Mouse (Mus musculus) liver, embryonic 14.5 days (tissue): ENCODE measurements around the gene Prkcb. TPM values are rescaled to one million over a fixed set of nuclear protein-coding genes. Genes with fewer than 3 reads are reported as not detected.

ENCODE experiments used
- ATAC-seq: fragments of 200-750 bp; cut with Nextera tagmentation; 2 replicates; pipeline ENCODE4 v1.8.0; 2017; ENCODE audit warnings: moderate number of reproducible peaks, mild to moderate bottlenecking, moderate library complexity; ENCODE audit not compliant: insufficient read depth
- DNase-seq, 3 experiments: peaks; one replicate each; pipeline ENCODE4 v3.0.0-alpha.2; 2012 to 2013; ENCODE audit warnings: low read depth in 3 of 3, low spot score in 3 of 3
- H3K27ac ChIP-seq: fragments of 300-500 bp; sonication (generic); 2 replicates; pipeline ENCODE4 v1.5.1; 2014; ENCODE audit warnings: moderate library complexity, mild to moderate bottlenecking, control low read depth, inconsistent platforms
- H3K27me3 ChIP-seq: fragments of 300-500 bp; sonication (generic); 2 replicates; pipeline ENCODE4 v1.6.1; 2014; ENCODE audit warnings: mild to moderate bottlenecking, low read length, moderate library complexity; ENCODE audit not compliant: control insufficient read depth, insufficient read depth
- H3K36me3 ChIP-seq: fragments of 300-500 bp; sonication (generic); replicated peaks from 2 replicates; pipeline ENCODE4 v1.6.1; 2014; ENCODE audit warnings: low read depth; ENCODE audit not compliant: control insufficient read depth, insufficient read depth
- H3K4me1 ChIP-seq, 2 experiments: fragments of 200-500 bp in 1 of 2; fragments of 300-500 bp in 1 of 2; sonication (generic) in 1 of 2; replicated peaks; 2 replicates each; pipeline ENCODE4 v1.6.1; 2012 to 2014; ENCODE audit warnings: antibody characterized with exemption in 1 of 2, inconsistent platforms in 1 of 2, low read length in 1 of 2; ENCODE audit not compliant: control insufficient read depth in 2 of 2, insufficient read depth in 2 of 2
- H3K4me2 ChIP-seq: fragments of 300-500 bp; sonication (generic); 2 replicates; pipeline ENCODE4 v1.6.1; 2014; ENCODE audit warnings: low read depth, mild to moderate bottlenecking, control low read depth, moderate library complexity
- H3K4me3 ChIP-seq, 2 experiments: fragments of 200-500 bp in 1 of 2; fragments of 300-500 bp in 1 of 2; sonication (generic) in 1 of 2; 2 replicates each; pipeline ENCODE4 v1.5.1; 2012 to 2014; ENCODE audit warnings: low read depth in 2 of 2, low read length in 2 of 2, mild to moderate bottlenecking in 2 of 2, control low read depth in 1 of 2, inconsistent platforms in 1 of 2, moderate library complexity in 1 of 2; ENCODE audit not compliant: insufficient read depth in 1 of 2
- H3K9ac ChIP-seq: fragments of 300-500 bp; sonication (generic); replicated peaks from 2 replicates; pipeline ENCODE4 v1.6.1; 2014; ENCODE audit warnings: mild to moderate bottlenecking, control low read depth, moderate library complexity
- H3K9me3 ChIP-seq: fragments of 300-500 bp; sonication (generic); 2 replicates; pipeline ENCODE4 v1.6.1; 2016; ENCODE audit warnings: low read length, mixed read lengths; ENCODE audit not compliant: control insufficient read depth
- CTCF ChIP-seq: IDR thresholded peaks from 2 replicates; pipeline ENCODE4 v1.5.1; 2016; ENCODE audit warnings: antibody characterized with exemption, low read depth, control low read depth
- EP300 ChIP-seq: IDR thresholded peaks from 2 replicates; pipeline ENCODE4 v1.6.1; 2016; ENCODE audit warnings: antibody characterized with exemption, low read depth
- WGBS: fragments of 180-500 bp; shearing (Covaris S2); extraction: QIAGEN DNeasy Blood & Tissue Kit; methylation state at CpG from one replicate; pipeline ENCODE4 v1.1.7; 2014; ENCODE audit not compliant: insufficient replicate concordance; 5-methylcytosine and 5-hydroxymethylcytosine counted together
- polyA plus RNA-seq, 2 experiments: library from polyadenylated mRNA; depleted of rRNA in 1 of 2; stranded (reverse) in 1 of 2; unstranded in 1 of 2; fragments of >200 nt; fragmentation: Nextera tagmentation in 1 of 2; extraction: Ambion mirVana in 1 of 2; gene quantifications; 2 replicates each; pipeline versions ENCODE4 v1.2.1 to v1.2.3; 2012 to 2014

Gene Prkcb
- polyA plus RNA-seq, 2 experiments = 1.6 to 2.3 TPM

DNA sequence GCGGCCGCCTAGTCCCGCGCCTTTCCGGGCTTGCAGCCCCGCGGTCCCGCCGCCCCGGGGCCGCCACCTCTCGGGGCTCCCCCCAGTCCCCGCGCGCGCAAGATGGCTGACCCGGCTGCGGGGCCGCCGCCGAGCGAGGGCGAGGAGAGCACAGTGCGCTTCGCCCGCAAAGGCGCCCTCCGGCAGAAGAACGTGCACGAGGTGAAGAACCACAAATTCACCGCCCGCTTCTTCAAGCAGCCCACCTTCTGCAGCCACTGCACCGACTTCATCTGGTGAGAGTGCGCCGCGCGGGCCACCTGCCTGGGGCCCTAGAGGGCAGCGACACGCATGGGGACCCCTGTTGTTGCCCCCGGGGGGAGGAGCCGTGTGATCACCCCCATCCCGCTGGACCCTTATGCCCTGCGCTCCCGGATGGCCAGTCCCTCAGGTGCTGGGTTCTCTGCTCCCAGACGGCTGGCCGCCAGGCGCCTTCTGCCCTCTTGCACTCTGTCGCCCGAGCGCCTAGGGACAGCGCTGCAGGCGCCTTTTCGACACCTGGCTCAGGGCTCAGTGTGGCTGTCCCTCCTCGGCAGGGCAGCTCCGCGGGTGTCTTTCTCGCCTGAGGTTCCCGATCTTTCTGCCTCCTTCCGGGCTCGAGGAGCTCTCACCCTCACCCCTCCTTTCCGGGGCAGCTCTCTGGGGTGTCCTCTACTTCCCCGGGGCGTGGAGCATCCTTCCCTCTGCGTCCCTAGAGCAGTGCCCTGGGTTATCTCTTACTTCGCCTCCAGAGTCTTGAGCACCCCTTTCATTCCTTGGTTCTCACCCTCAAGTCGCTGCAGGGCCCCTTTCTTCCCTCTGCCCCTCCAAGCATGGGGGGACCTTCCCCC, 926 bp downstream of the Prkcb start:
- Histone ChIP-seq H3K9me3 (no peaks in the 10 kb centered on the region), H3K4me3 (peak overlapping the region; percentile 31 to 49), H3K4me2 (peak overlapping the region; percentile 57), H3K27me3 (peaks cover 26% of the 10 kb centered on the region), H3K27ac (no peak overlapping the region), H3K36me3 (no peaks in the 10 kb centered on the region), H3K4me1 (no peaks in the 10 kb centered on the region), H3K9ac (no peak overlapping the region)
- ATAC-seq (0 out of 2 replicates have a peak, but pooled peaks have one; percentile 6), DNase-seq (no peak)
- WGBS = under 1% methylated on average over 61 of the region's 66 CpGs
- no peak for TF ChIP-seq CTCF

DNA sequence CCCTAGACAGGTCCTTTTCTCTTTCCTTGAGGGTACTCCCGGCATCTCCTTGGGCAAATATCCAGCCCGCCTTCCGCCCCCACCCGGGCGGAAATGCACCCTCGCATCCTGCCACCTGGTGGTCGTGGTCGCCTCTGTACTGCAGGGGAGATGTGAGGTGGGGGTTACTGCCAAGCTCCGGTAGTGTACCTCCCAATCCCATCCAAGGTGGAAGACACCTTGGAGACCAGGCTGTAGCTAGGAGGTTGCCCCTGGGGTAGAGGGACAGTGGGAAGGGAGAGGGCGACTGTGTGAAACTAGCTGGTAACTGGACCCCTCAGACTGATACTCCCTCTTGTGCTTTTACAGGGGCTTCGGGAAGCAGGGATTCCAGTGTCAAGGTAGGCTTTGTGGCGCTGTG, 1.6 kb downstream of the Prkcb start:
- Histone ChIP-seq H3K27me3 (peaks cover 26% of the 10 kb centered on the region), H3K36me3 (no peaks in the 10 kb centered on the region), H3K4me2 (peak overlapping the region; percentile 57), H3K9me3 (no peaks in the 10 kb centered on the region), H3K9ac (no peak overlapping the region), H3K4me3 (peak overlapping the region in 1 of 2 experiments; percentile 6; a peak in 1 of 4 replicates), H3K27ac (no peak overlapping the region), H3K4me1 (no peaks in the 10 kb centered on the region)
- 10% methylated on average over 12 of the region's 12 CpGs for WGBS
- TF ChIP-seq CTCF (peak; percentile 40; the same call in 1 of the 2 replicates), EP300 (no peak)
- DNase-seq (no peak), ATAC-seq (no peak)

DNA sequence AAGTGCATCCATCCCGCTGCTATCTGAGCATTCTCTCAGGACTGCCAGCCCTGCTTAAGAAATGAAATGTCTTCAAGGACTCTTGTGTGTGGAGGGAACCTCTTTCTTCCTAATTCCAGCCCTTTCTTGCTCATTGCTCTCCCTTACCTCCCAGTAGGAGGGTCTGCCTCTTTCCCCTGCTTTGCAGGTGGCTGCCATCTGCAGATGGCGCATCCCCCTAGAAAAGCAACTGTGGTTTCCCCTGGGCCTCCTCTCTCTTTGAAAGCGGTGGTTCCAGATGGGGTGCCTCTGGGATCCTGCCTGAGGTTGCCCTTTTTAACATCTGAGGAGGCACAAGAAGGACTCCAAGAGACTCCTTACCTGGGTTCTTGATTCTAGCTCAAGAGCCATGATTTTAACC, 2.2 kb downstream of the Prkcb start:
- Histone ChIP-seq H3K9me3 (no peaks in the 10 kb centered on the region), H3K4me1 (no peaks in the 10 kb centered on the region), H3K36me3 (no peaks in the 10 kb centered on the region), H3K27me3 (peaks cover 26% of the 10 kb centered on the region), H3K4me3 (no peak overlapping the region), H3K9ac (no peak overlapping the region), H3K27ac (no peak overlapping the region), H3K4me2 (no peak overlapping the region)
- ATAC-seq (no peak), DNase-seq (no peak)
- TF ChIP-seq EP300 (no peak), CTCF (no peak)
- 56% methylated on average over 3 of the region's 3 CpGs for WGBS

DNA sequence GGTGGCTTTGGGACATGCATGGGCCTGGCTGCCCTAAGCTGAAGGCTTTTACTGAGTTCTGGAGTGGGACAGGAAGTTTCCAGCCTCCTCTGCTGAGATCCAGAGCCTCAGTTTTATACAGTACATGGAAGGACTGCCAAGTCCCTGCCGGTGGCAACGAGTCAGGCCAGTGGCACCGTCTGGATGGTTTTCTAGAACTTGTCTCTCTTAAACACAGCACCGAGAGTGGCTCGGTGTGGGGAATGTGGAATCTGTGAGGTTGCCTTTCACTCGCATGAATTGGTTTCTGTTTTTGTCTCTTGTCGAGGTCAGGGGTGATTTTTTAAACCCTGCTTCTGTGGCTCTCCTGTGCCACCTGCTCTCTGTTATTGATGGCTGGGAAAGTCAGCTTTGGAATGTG, 3.6 kb downstream of the Prkcb start:
- H3K4me1 ChIP-seq = no peaks in the 10 kb centered on the region
- H3K4me3 ChIP-seq = no peak overlapping the region
- no peaks in the 10 kb centered on the region for H3K36me3 ChIP-seq
- no peak overlapping the region for H3K27ac ChIP-seq
- H3K4me2 ChIP-seq = no peak overlapping the region
- WGBS = 57% methylated on average over 7 of the region's 7 CpGs
- H3K9me3 ChIP-seq = no peaks in the 10 kb centered on the region
- DNase-seq (no peak), ATAC-seq (no peak)
- H3K9ac ChIP-seq = no peak overlapping the region
- H3K27me3 ChIP-seq = peaks cover 26% of the 10 kb centered on the region
- no peak for TF ChIP-seq EP300
- TF ChIP-seq CTCF = no peak

DNA sequence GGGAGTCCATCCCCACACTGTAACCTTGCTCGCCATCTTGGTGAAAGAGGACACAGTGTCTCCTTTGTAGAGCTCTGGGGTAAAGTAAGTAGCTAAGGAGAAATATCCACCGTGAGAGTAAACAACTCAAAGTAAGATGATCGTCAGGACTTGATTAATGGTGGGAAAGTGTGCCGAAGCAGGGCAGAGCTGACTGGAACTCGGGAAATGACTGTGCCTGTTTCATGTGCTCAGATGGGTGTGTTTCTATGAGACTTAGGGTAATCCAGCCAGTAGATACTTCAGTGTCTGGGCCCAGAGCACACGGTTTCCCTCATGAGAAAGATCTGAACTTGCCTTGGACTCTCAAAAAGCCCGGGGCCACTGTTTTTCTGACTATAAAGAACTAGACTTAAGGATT, 5.6 kb downstream of the Prkcb start:
- TF ChIP-seq EP300 = no peak
- no peak for TF ChIP-seq CTCF
- no peaks in the 10 kb centered on the region for H3K4me1 ChIP-seq
- peaks cover 17% of the 10 kb centered on the region for H3K27me3 ChIP-seq
- no peak for ATAC-seq
- no peak for DNase-seq
- no peak overlapping the region for H3K4me2 ChIP-seq
- no peak overlapping the region for H3K27ac ChIP-seq
- H3K4me3 ChIP-seq = no peak overlapping the region
- no peak overlapping the region for H3K9ac ChIP-seq
- no peaks in the 10 kb centered on the region for H3K36me3 ChIP-seq
- 54% methylated on average over 7 of the region's 7 CpGs for WGBS
- no peaks in the 10 kb centered on the region for H3K9me3 ChIP-seq
